ENCODE assay signal across 9 mouse cellular contexts in genomic region chr10:56582065-56582464, GRCm38 (mm10).
A peak's percentile ranks its signal among the peaks of the same experiment; 100 is the strongest.
DNase-seq lines count a peak whose midpoint lies in the region; ATAC-seq and TF ChIP-seq lines count a peak whose summit lies in the region.
"Had no signal": no experiment of that assay in that cellular context is flagged by ENCODE, and none has a peak within 500 bp of the region (broad histone marks: within the 10 kb centered on the region; RNA-seq: fewer than 3 reads in every experiment).

No protein-coding gene starts in this region.

- no peaks in the 10 kb centered on the region for H3K9me3 ChIP-seq in forebrain, postnatal 0 days (ENCODE audit: low read length)
- no peaks in the 10 kb centered on the region for H3K9me3 ChIP-seq in forebrain, embryonic 11.5 days (ENCODE audit: control insufficient read depth, low read length)
- H3K9me3 ChIP-seq in heart, embryonic 12.5 days (replicated peaks) = no peaks in the 10 kb centered on the region
- H3K9me3 ChIP-seq in neural tube, embryonic 15.5 days (replicated peaks) = no peaks in the 10 kb centered on the region
- no peaks in the 10 kb centered on the region for H3K9me3 ChIP-seq in liver, embryonic 11.5 days (ENCODE audit: control insufficient read depth, low read length)

- WGBS in forebrain, postnatal 0 days = 24% methylated on average over 6 of the region's 6 CpGs
- 58% methylated on average over 6 of the region's 6 CpGs for WGBS in forebrain, embryonic 11.5 days
- WGBS in heart, embryonic 12.5 days = 13% methylated on average over 6 of the region's 6 CpGs
- WGBS in neural tube, embryonic 15.5 days = 45% methylated on average over 6 of the region's 6 CpGs
- WGBS in liver, embryonic 11.5 days = 42% methylated on average over 6 of the region's 6 CpGs

- DNase-seq in forebrain, postnatal 0 days = peak; percentile 19
- no peak for DNase-seq in forebrain, embryonic 11.5 days (ENCODE audit: low spot score)
- DNase-seq in ovary, postnatal 36 days (ENCODE audit: low spot score) = peak; percentile 12
- no peak for DNase-seq in ovary, postnatal 14 days (ENCODE audit: low spot score)
- DNase-seq in urinary bladder, postnatal 10 days (ENCODE audit: low spot score) = no peak
- DNase-seq in liver, embryonic 11.5 days (ENCODE audit: low spot score) = no peak

- peak; percentile 60 for ATAC-seq in forebrain, postnatal 0 days
- no peak for ATAC-seq in forebrain, embryonic 11.5 days (replicated peaks; ENCODE audit: low FRiP score)
- ATAC-seq in heart, embryonic 12.5 days (ENCODE audit: insufficient number of reproducible peaks, low FRiP score) = no peak
- peak; percentile 86 for ATAC-seq in neural tube, embryonic 15.5 days (ENCODE audit: low FRiP score)
- no peak for ATAC-seq in liver, embryonic 11.5 days (replicated peaks; ENCODE audit: low FRiP score)

- no peak for TF ChIP-seq CTCF in forebrain, postnatal 0 days (IDR thresholded peaks at IDR 0.05; ENCODE audit: low read depth)

- H3K27me3 ChIP-seq in forebrain, postnatal 0 days (ENCODE audit: insufficient read depth, low read length) = no peaks in the 10 kb centered on the region
- H3K27me3 ChIP-seq in forebrain, embryonic 11.5 days (ENCODE audit: control insufficient read depth, insufficient read depth, low read length) = no peaks in the 10 kb centered on the region
- H3K27me3 ChIP-seq in heart, embryonic 12.5 days (replicated peaks) = no peaks in the 10 kb centered on the region
- no peaks in the 10 kb centered on the region for H3K27me3 ChIP-seq in neural tube, embryonic 15.5 days (replicated peaks)
- no peaks in the 10 kb centered on the region for H3K27me3 ChIP-seq in liver, embryonic 11.5 days (replicated peaks; ENCODE audit: control insufficient read depth, insufficient read depth, low read length)

- H3K27ac ChIP-seq in forebrain, postnatal 0 days (ENCODE audit: low read depth, low read length) = no peak overlapping the region
- no peak overlapping the region for H3K27ac ChIP-seq in forebrain, embryonic 11.5 days (ENCODE audit: low read depth, low read length)
- H3K27ac ChIP-seq in heart, embryonic 12.5 days (ENCODE audit: poor library complexity, severe bottlenecking) = no peak overlapping the region
- no peak overlapping the region for H3K27ac ChIP-seq in neural tube, embryonic 15.5 days (replicated peaks)
- no peak overlapping the region for H3K27ac ChIP-seq in liver, embryonic 11.5 days (ENCODE audit: low read depth, low read length)
- H3K27ac ChIP-seq: left cerebral cortex, adult 2 months had no signal

- H3K4me2 ChIP-seq in forebrain, postnatal 0 days (ENCODE audit: low read depth) = no peak overlapping the region
- H3K4me2 ChIP-seq in forebrain, embryonic 11.5 days (ENCODE audit: low read depth, low read length, severe bottlenecking) = no peak overlapping the region
- 0 out of 2 replicates have a peak overlapping the region, but pooled peaks have one; percentile 19 for H3K4me2 ChIP-seq in heart, embryonic 12.5 days
- no peak overlapping the region for H3K4me2 ChIP-seq in neural tube, embryonic 15.5 days
- H3K4me2 ChIP-seq in liver, embryonic 11.5 days = no peak overlapping the region

- H3K4me1 ChIP-seq in forebrain, postnatal 0 days (ENCODE audit: insufficient read depth) = no peaks in the 10 kb centered on the region
- H3K4me1 ChIP-seq in forebrain, embryonic 11.5 days (replicated peaks; ENCODE audit: control insufficient read depth, insufficient read depth, low read length) = no peaks in the 10 kb centered on the region
- H3K4me1 ChIP-seq in heart, embryonic 12.5 days (replicated peaks) = peaks cover 8% of the 10 kb centered on the region
- H3K4me1 ChIP-seq in neural tube, embryonic 15.5 days = no peaks in the 10 kb centered on the region
- no peaks in the 10 kb centered on the region for H3K4me1 ChIP-seq in liver, embryonic 11.5 days (replicated peaks; ENCODE audit: control insufficient read depth, insufficient read depth, low read length)

- no peak overlapping the region for H3K9ac ChIP-seq in forebrain, postnatal 0 days
- H3K9ac ChIP-seq in forebrain, embryonic 11.5 days (ENCODE audit: low read length) = no peak overlapping the region
- H3K9ac ChIP-seq in heart, embryonic 12.5 days = no peak overlapping the region
- no peak overlapping the region for H3K9ac ChIP-seq in neural tube, embryonic 15.5 days (replicated peaks)
- no peak overlapping the region for H3K9ac ChIP-seq in liver, embryonic 11.5 days (ENCODE audit: low read depth, low read length)

- H3K36me3 ChIP-seq in forebrain, postnatal 0 days (ENCODE audit: insufficient read depth) = no peaks in the 10 kb centered on the region
- H3K36me3 ChIP-seq in forebrain, embryonic 11.5 days (ENCODE audit: control insufficient read depth, insufficient read depth, low read length) = no peaks in the 10 kb centered on the region
- H3K36me3 ChIP-seq in heart, embryonic 12.5 days = no peaks in the 10 kb centered on the region
- no peaks in the 10 kb centered on the region for H3K36me3 ChIP-seq in neural tube, embryonic 15.5 days
- no peaks in the 10 kb centered on the region for H3K36me3 ChIP-seq in liver, embryonic 11.5 days (ENCODE audit: control insufficient read depth, insufficient read depth, low read length)

- H3K4me3 ChIP-seq in forebrain, postnatal 0 days (ENCODE audit: low read depth, low read length) = no peak overlapping the region
- H3K4me3 ChIP-seq in forebrain, embryonic 11.5 days (ENCODE audit: low read depth, low read length) = no peak overlapping the region
- no peak overlapping the region for H3K4me3 ChIP-seq in heart, embryonic 12.5 days
- no peak overlapping the region for H3K4me3 ChIP-seq in neural tube, embryonic 15.5 days (replicated peaks)
- no peak overlapping the region for H3K4me3 ChIP-seq in liver, embryonic 11.5 days (ENCODE audit: low read depth, low read length)
- H3K4me3 ChIP-seq: left cerebral cortex, adult 2 months had no signal

Comparison
In these comparisons a context has a peak if more than half of its experiments do, and no peak if none do; other contexts are left out.
1. ATAC-seq: peak in forebrain, postnatal 0 days (single experiment) and neural tube, embryonic 15.5 days (single experiment); none in forebrain, embryonic 11.5 days (single experiment), heart, embryonic 12.5 days (single experiment) and liver, embryonic 11.5 days (single experiment).
2. DNase-seq: peak in forebrain, postnatal 0 days (single experiment) and ovary, postnatal 36 days (single experiment); none in forebrain, embryonic 11.5 days (single experiment), ovary, postnatal 14 days (single experiment), urinary bladder, postnatal 10 days (single experiment) and liver, embryonic 11.5 days (single experiment).